Mouse (Mus musculus) ES-E14 (cell line): Measurements from ENCODE around the gene Lmod3. TPM values are rescaled to one million over a fixed set of nuclear protein-coding genes. Genes with fewer than 3 reads are reported as not detected.
"Not testable (repeated sequence)": the region's sequence is repeated elsewhere in the genome, so short reads cannot be mapped to it uniquely, and the experiment has no call there.

Experiments used
- DNase-seq: peaks from one replicate; pipeline ENCODE4 v3.0.0-alpha.2; 2013; ENCODE audit warnings: low read depth, low spot score
- H3K27ac ChIP-seq: 2 replicates; pipeline ENCODE4 v1.5.1; 2012; ENCODE audit warnings: low read depth, mild to moderate bottlenecking, low read length, moderate library complexity, mixed read lengths; ENCODE audit not compliant: poor library complexity, insufficient read depth, severe bottlenecking
- H3K36me3 ChIP-seq: 2 replicates; pipeline ENCODE4 v1.6.1; 2012; ENCODE audit warnings: mild to moderate bottlenecking, low read length, moderate library complexity, mixed read lengths; ENCODE audit not compliant: control insufficient read depth, poor library complexity, insufficient read depth, severe bottlenecking
- H3K4me1 ChIP-seq, 2 experiments: fragments of 150-350 bp in 1 of 2; sonication (generic) in 1 of 2; 2 replicates each; pipeline ENCODE4 v1.6.1; 2012; ENCODE audit warnings: low read length in 2 of 2, mild to moderate bottlenecking in 1 of 2, mixed read lengths in 1 of 2; ENCODE audit not compliant: control insufficient read depth in 2 of 2, insufficient read depth in 2 of 2, poor library complexity in 1 of 2
- H3K4me3 ChIP-seq, 2 experiments: fragments of 150-350 bp in 1 of 2; sonication (generic) in 1 of 2; 2 replicates each; pipeline ENCODE4 v1.5.1; 2012; ENCODE audit warnings: low read length in 2 of 2, low read depth in 1 of 2, mild to moderate bottlenecking in 1 of 2, mixed read lengths in 1 of 2; ENCODE audit not compliant: insufficient read depth in 1 of 2, poor library complexity in 1 of 2, severe bottlenecking in 1 of 2
- H3K9ac ChIP-seq: 2 replicates; pipeline ENCODE4 v1.6.1; 2012; ENCODE audit warnings: low read depth, mild to moderate bottlenecking, low read length, mixed read lengths; ENCODE audit not compliant: poor library complexity, insufficient read depth, severe bottlenecking
- H3K9me3 ChIP-seq: fragments of 150-350 bp; sonication (generic); 2 replicates; pipeline ENCODE4 v1.6.1; 2012; ENCODE audit warnings: low read depth, mild to moderate bottlenecking, low read length; ENCODE audit not compliant: control insufficient read depth, insufficient read depth
- CHD2 ChIP-seq: IDR thresholded peaks from 2 replicates; pipeline ENCODE4 v1.6.1; 2014; ENCODE audit warnings: mild to moderate bottlenecking, low read depth, low read length, inconsistent platforms
- HCFC1 ChIP-seq: IDR thresholded peaks from 2 replicates; pipeline ENCODE4 v1.6.1; 2012; ENCODE audit warnings: low read length, inconsistent platforms, borderline replicate concordance; ENCODE audit not compliant: insufficient read depth
- MAFK ChIP-seq: IDR thresholded peaks from 2 replicates; pipeline ENCODE4 v1.6.1; 2014; ENCODE audit warnings: mild to moderate bottlenecking, low read depth, low read length, inconsistent platforms; ENCODE audit not compliant: insufficient read depth
- ZC3H11A ChIP-seq: IDR thresholded peaks from 2 replicates; pipeline ENCODE4 v1.6.1; 2012; ENCODE audit warnings: low read depth, mild to moderate bottlenecking, inconsistent platforms, low read length, borderline replicate concordance
- ZNF384 ChIP-seq: IDR thresholded peaks from 2 replicates; pipeline ENCODE4 v1.6.1; 2012; ENCODE audit warnings: low read depth, low read length, inconsistent platforms
- in situ Hi-C, 2 experiments: fragments of 600-800 bp; cut with MboI; formaldehyde crosslinking; loops; one replicate each; pipeline ENCODE4 v1.15.1; 2025; ENCODE audit warnings: low sequenced_read_pairs in 2 of 2, inconsistent platforms in 1 of 2; ENCODE audit not compliant: unreplicated experiment in 2 of 2
- total RNA-seq: library from RNA; depleted of rRNA; stranded (reverse); fragments of 300-350 nt; gene quantifications from 2 replicates; pipeline ENCODE4 v1.2.3, GENCODE M21; 2012

Gene Lmod3
- total RNA-seq, 1 experiment, result 0.09 TPM

DNA sequence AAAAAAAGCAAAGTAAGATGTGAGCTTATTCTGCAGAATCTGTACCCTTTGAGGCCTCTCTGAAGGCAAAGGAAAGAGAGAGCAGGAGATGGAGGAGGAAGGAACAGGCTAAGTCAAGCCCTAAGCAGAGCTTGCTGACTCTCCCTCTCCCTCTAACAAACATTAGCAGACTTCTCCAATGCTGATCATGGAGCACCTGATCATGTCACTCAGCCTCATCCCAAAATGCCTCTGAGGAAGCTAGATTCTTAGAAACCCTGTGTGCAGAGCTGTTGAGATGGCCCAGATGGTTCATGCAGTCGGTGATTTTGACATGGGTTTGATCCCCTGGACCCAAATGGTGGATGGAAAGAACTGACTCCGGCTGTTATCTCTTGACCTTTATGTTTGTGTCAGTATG is 14.6 kb upstream of the Lmod3 start:
- in situ Hi-C loops, result loop anchor here (25.0 kb wide), 2 partner anchors 145 to 470 kb away; no protein-coding TSS in a partner anchor
- DNase-seq, result no peak
- no peaks in the 10 kb centered on the region for H3K36me3 ChIP-seq
- no peaks in the 10 kb centered on the region for H3K4me1 ChIP-seq
- no peak overlapping the region for H3K4me3 ChIP-seq
- H3K27ac ChIP-seq, result no peak overlapping the region
- TF ChIP-seq ZC3H11A (no peak), HCFC1 (no peak), CHD2 (no peak), ZNF384 (no peak), MAFK (no peak)
- no peaks in the 10 kb centered on the region for H3K9me3 ChIP-seq
- H3K9ac ChIP-seq, result no peak overlapping the region

DNA sequence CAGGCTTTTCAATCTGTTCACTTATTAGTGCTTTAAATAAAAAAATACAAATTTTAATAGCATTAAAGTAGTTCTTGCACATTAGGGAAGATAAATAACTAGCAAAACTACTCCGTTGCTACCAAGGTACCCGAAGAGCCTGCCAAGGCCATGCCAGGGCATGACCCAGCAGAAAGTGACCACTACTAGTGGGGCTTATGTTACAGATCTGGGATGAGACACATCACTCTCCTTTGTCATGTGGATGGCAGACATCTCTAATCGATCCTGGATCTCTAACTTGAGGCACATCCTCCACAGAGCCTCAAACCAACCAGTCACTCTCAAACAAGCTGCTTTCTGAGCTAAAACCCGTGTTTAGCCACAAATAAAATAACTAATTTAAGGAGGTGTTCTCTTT is 14.1 kb upstream of the Lmod3 start:
- H3K27ac ChIP-seq, result no peak overlapping the region
- H3K9ac ChIP-seq, result no peak overlapping the region
- H3K36me3 ChIP-seq, result no peaks in the 10 kb centered on the region
- in situ Hi-C loops, result loop anchor here (25.0 kb wide), 2 partner anchors 146 to 471 kb away; no protein-coding TSS in a partner anchor
- no peak overlapping the region for H3K4me3 ChIP-seq
- H3K9me3 ChIP-seq, result no peaks in the 10 kb centered on the region
- no peaks in the 10 kb centered on the region for H3K4me1 ChIP-seq
- no peak for DNase-seq
- TF ChIP-seq CHD2 (no peak), HCFC1 (no peak), ZC3H11A (no peak), ZNF384 (no peak), MAFK (no peak)

DNA sequence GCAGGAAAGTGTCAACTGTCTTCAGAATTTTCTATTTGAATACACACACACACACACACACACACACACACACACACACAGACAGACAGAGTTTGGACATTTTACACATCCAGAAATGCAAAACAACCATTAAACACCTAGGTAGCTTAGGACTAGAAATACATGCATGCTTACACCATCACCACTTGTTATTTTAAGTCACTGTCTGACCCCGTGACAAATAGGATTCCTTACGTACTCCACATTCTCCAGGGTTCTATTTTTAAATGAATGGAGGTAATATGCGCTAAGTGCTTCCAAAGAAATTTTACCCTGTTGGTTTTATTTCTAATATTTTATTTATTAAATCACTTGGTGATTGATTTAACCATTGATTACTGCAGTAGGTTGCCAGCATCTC is 13.1 kb upstream of the Lmod3 start:
- H3K36me3 ChIP-seq, result no peaks in the 10 kb centered on the region
- H3K4me3 ChIP-seq, result no peak overlapping the region
- H3K9ac ChIP-seq, result no peak overlapping the region
- no peaks in the 10 kb centered on the region for H3K4me1 ChIP-seq
- TF ChIP-seq MAFK (no peak), HCFC1 (no peak), ZC3H11A (no peak), ZNF384 (no peak), CHD2 (no peak)
- no peak overlapping the region for H3K27ac ChIP-seq
- no peaks in the 10 kb centered on the region for H3K9me3 ChIP-seq
- no peak for DNase-seq
- in situ Hi-C loops, result loop anchor here (25.0 kb wide), 2 partner anchors 147 to 472 kb away; no protein-coding TSS in a partner anchor

DNA sequence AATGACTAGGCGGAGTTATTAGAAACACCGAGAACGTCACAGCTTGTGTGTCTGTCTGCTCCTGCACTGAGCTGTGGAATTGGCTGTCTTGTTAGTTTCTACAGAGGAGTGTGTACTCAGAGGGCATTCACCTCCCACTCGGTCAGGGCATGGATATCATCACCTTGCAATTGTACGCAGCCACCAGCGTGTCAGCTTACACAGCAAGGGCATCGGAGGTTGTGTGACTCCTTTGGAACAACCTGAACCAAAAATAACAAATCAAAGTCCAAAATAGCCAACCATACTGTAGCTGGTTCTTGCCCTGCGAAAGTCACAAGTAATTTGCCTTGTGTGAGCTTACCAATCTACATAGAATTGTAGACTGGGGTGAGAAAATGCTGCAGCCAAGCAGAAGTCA is 12.7 kb upstream of the Lmod3 start:
- Histone ChIP-seq H3K9ac (no peak overlapping the region), H3K36me3 (no peaks in the 10 kb centered on the region), H3K9me3 (no peaks in the 10 kb centered on the region), H3K4me1 (no peaks in the 10 kb centered on the region), H3K27ac (no peak overlapping the region), H3K4me3 (no peak overlapping the region)
- DNase-seq, result no peak
- TF ChIP-seq HCFC1, result no peak
- no peak for TF ChIP-seq ZC3H11A
- TF ChIP-seq CHD2, result no peak
- no peak for TF ChIP-seq MAFK
- no peak for TF ChIP-seq ZNF384
- in situ Hi-C loops, result loop anchor here (25.0 kb wide), 2 partner anchors 147 to 472 kb away; no protein-coding TSS in a partner anchor

DNA sequence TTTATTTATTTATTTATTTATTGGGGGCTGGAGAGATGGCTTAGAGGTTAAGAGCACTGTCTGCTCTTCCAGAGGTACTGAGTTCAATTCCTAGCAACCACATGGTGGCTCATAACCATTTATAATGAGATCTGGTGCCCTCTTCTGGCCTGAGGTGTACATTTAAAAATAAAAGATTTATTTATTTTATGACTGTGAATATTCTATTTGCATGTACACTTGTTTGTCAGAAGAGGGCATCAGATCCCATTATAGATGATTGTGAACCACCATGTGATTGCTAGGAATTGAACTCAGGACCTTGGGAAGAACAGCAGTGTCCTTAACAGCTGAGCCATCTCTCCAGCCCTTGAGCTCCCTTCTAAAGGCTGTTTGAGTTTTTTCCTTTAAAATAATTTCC is 11.2 kb upstream of the Lmod3 start:
- not testable (repeated sequence) for DNase-seq, H3K9me3 ChIP-seq, H3K27ac ChIP-seq, H3K4me1 ChIP-seq, H3K36me3 ChIP-seq, H3K4me3 ChIP-seq, H3K9ac ChIP-seq
- in situ Hi-C loops, result loop anchor here (25.0 kb wide), 2 partner anchors 149 to 474 kb away; no protein-coding TSS in a partner anchor
